Mouse (Mus musculus) MEL (cell line): ENCODE data around the gene Lyg1.

Source experiments
- CHD1 ChIP-seq: IDR thresholded peaks from 2 replicates; pipeline ENCODE4 v1.6.1; 2012; ENCODE audit warnings: low read depth, mild to moderate bottlenecking, inconsistent platforms, low read length, improper control_type of control experiment
- CTCF ChIP-seq, 3 experiments: IDR thresholded peaks in 2 of 3; conservative IDR thresholded peaks in 1 of 3; 2 replicates each; pipeline ENCODE4 v1.5.1; 2011 to 2012; ENCODE audit warnings: low read length in 3 of 3, low read depth in 2 of 3, mild to moderate bottlenecking in 2 of 3, improper control_type of control experiment in 1 of 3, inconsistent platforms in 1 of 3, mixed read lengths in 1 of 3, moderate library complexity in 1 of 3; ENCODE audit not compliant: control insufficient read depth in 1 of 3, insufficient read depth in 1 of 3, poor library complexity in 1 of 3, severe bottlenecking in 1 of 3
- ETS1 ChIP-seq: IDR thresholded peaks from 2 replicates; pipeline ENCODE4 v1.6.1; 2012; ENCODE audit warnings: low read depth, mild to moderate bottlenecking, inconsistent platforms, low read length, improper control_type of control experiment, moderate library complexity
- GABPA ChIP-seq: IDR thresholded peaks from 2 replicates; pipeline ENCODE4 v1.6.1; 2012; ENCODE audit warnings: low read depth, mild to moderate bottlenecking, inconsistent platforms, low read length, improper control_type of control experiment, moderate library complexity
- HCFC1 ChIP-seq: IDR thresholded peaks from 2 replicates; pipeline ENCODE4 v1.6.1; 2012; ENCODE audit warnings: low read depth, mild to moderate bottlenecking, inconsistent platforms, low read length, improper control_type of control experiment, moderate library complexity
- MYC ChIP-seq: IDR thresholded peaks from 2 replicates; pipeline ENCODE4 v1.6.1; 2011; ENCODE audit warnings: low read depth, mild to moderate bottlenecking, low read length, improper control_type of control experiment, moderate library complexity
- POLR2A ChIP-seq, 2 experiments: IDR thresholded peaks; 2 replicates each; pipeline ENCODE4 v1.6.1; 2011 to 2012; ENCODE audit warnings: low read length in 2 of 2, mild to moderate bottlenecking in 2 of 2, control low read depth in 1 of 2, improper control_type of control experiment in 1 of 2, low read depth in 1 of 2, moderate library complexity in 1 of 2; ENCODE audit not compliant: control insufficient read depth in 1 of 2, insufficient read depth in 1 of 2, poor library complexity in 1 of 2
- POLR2AphosphoS2 ChIP-seq: IDR thresholded peaks from 2 replicates; pipeline ENCODE4 v1.6.1; 2011; ENCODE audit warnings: low read length, improper control_type of control experiment
- RCOR1 ChIP-seq: IDR thresholded peaks from 2 replicates; pipeline ENCODE4 v1.6.1; 2012; ENCODE audit warnings: low read depth, mild to moderate bottlenecking, inconsistent platforms, low read length, improper control_type of control experiment
- SIN3A ChIP-seq: IDR thresholded peaks from 2 replicates; pipeline ENCODE4 v1.6.1; 2012; ENCODE audit warnings: low read length, improper control_type of control experiment, inconsistent platforms
- SMC3 ChIP-seq: IDR thresholded peaks from 2 replicates; pipeline ENCODE4 v1.6.1; 2011; ENCODE audit warnings: low read depth, low read length, improper control_type of control experiment
- UBTF ChIP-seq: IDR thresholded peaks from 2 replicates; pipeline ENCODE4 v1.6.1; 2012; ENCODE audit warnings: low read depth, mild to moderate bottlenecking, inconsistent platforms, low read length, improper control_type of control experiment, moderate library complexity, borderline replicate concordance; ENCODE audit not compliant: insufficient read depth
- USF1 ChIP-seq: IDR thresholded peaks from 2 replicates; pipeline ENCODE4 v1.6.1; 2014; ENCODE audit warnings: low read depth, mild to moderate bottlenecking, inconsistent platforms, low read length, improper control_type of control experiment, moderate library complexity
- ZMIZ1 ChIP-seq: IDR thresholded peaks from 2 replicates; pipeline ENCODE4 v1.6.1; 2012; ENCODE audit warnings: low read depth, mild to moderate bottlenecking, inconsistent platforms, low read length, improper control_type of control experiment, moderate library complexity

DNA sequence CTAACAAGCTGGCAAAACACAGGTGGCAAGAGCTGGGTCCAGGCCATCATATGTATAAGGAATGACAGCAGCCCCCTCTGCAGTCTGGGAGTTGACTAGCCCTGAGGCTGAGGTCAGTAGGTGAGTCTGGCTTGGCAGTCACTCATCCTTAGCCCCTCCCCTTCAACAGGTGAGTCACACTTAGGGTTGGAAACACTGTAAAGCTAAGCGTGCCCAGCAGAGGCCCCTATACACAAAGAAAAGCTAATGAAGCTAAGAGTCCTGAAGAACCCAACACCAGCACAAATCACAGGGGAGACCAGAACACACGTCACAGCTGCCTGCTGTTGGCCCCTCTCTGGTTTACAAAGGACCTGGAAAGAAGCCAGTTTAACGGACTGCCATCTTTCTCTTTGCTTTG, 25.8 kb downstream of the Lyg1 start:
- no peak for TF ChIP-seq SMC3
- TF ChIP-seq POLR2A (IDR thresholded peaks at IDR 0.05; ENCODE audit: control insufficient read depth in 1 of 2, insufficient read depth in 1 of 2, low read depth in 1 of 2, low read length in 2 of 2, poor library complexity in 1 of 2), result no peak
- peak in 1 of 3 experiments; percentile 16; a peak in 1 of 6 replicates for TF ChIP-seq CTCF (IDR thresholded peaks at IDR 0.05 in 2 of 3, conservative IDR thresholded peaks at IDR 0.05 in 1 of 3; ENCODE audit: control insufficient read depth in 1 of 3, insufficient read depth in 1 of 3, low read depth in 2 of 3, low read length in 3 of 3, poor library complexity in 1 of 3, severe bottlenecking in 1 of 3)
- no peak for TF ChIP-seq CHD1
- TF ChIP-seq RCOR1, result no peak
- TF ChIP-seq ETS1, result no peak
- no peak for TF ChIP-seq HCFC1
- TF ChIP-seq POLR2AphosphoS2, result no peak
- TF ChIP-seq ZMIZ1, result no peak
- no peak for TF ChIP-seq MYC
- no peak for TF ChIP-seq UBTF
- no peak for TF ChIP-seq USF1
- TF ChIP-seq GABPA, result no peak
- no peak for TF ChIP-seq SIN3A
